Mouse (Mus musculus): ENCODE measurements around the gene Unc93b1. TPM values are rescaled to one million over a fixed set of nuclear protein-coding genes. Genes with fewer than 3 reads are reported as not detected.

The Unc93b1 gene
- 1 to 10 TPM; 3.2 to 4.5 (median 3.5) TPM for total RNA-seq (2022)

- peak in 1 of 2 experiments; percentile 64 for DNase-seq (ENCODE audit: low spot score in 2 of 2)
These were observed at the start of gene Unc93b1 for GRCm38 (mm10) chr19:3935032-3935895. Gene Unc93b1 (plus strand): TSS chr19:3935186.

GRCm38 (mm10) chr19:3889096-3889495 is 45.9 kb upstream of the Unc93b1 start:
- no peak for DNase-seq (ENCODE audit: low spot score in 2 of 2)

DNA sequence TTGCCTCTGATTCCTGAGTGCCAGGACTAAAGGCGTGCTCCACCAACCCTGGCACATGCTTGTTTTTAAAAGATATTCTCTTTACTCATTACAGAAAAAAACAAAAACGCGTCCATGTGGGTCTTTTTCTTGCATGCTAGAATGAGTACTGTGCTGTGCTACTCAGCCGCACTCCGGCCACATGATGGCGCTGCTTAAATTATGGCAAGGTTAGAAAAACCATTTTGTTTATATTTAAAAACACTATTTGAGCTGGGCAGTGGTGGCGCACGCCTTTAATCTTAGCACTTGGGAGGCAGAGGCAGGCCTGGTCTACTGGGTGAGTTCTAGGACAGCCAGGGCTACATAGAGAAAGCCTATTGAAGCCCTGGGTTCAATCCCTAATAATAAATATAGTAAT is 44.8 kb upstream of the Unc93b1 start:
- no peak for DNase-seq (ENCODE audit: low spot score in 2 of 2)

DNA sequence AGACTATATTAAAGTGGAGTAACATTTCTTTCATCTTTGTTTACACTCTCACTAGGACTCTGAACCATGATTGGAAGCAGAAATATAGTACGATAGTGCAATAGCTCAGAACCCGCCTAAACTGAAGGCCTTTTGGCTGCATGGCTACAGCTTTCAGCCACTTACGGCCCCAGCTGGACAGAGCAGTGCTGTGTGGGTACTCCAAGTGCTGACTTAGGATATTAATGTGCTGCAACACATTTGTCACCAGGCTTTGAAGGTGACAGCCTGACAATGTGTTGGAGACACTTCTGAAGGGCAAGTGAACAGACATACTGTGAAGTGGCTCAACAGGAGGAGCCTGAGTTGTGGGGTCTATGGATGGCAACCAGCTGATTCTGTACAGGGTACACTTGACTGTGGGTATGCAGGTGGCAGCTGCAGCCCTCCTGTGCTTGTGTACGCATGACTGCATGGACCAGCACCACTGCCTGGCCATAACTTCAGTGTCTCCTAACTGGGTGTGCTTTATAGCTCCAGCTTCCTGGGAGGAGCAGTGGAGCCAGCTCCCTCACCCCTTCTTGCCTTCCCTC is 41.4 kb upstream of the Unc93b1 start:
- DNase-seq (ENCODE audit: low spot score in 2 of 2), result no peak

- DNase-seq (ENCODE audit: low spot score in 2 of 2), result no peak
These were observed 40.7 kb upstream of the Unc93b1 start for GRCm38 (mm10) chr19:3894294-3894693.

DNA sequence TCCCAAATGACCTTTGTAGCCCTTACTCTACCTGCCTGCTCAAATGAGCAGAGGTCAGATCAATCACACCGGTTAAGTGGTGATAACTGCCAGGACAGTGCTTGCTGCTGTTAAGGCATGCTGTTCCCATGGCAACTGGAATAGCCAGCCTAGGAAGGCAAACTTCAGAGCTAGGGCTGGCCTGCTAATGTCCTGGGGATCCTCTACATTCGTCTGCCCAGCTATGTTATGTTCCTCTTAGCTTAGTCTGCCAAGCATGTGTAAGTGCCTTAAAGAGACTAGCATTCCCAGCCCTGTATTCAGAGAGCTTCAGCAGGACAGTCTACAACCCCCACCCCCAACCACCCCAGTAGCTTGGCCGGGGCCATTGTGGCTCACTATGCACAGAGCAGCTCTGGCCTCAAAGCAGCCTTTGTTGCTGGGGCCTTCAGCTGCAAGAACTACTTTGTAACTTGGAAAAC is 39.8 kb upstream of the Unc93b1 start:
- DNase-seq (ENCODE audit: low spot score in 2 of 2), result no peak

DNA sequence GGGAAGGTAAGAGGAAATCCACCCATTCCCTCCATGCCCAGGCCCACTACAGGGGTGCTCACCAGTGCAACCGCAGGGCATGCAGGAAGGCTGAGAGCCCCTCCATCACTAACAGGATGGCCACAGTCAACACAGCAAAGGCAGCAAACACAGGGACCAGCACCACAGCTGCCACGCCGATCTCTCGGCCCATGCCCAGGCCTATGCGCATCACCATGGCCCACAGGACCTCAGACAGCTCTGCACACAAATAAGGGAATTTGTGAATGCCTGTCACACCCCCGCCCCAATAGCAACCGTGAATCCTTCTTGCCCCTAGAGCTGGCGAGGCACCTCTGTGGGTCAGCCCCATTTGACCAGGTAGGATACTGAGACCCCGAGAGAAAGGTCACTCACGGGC is 38.8 kb upstream of the Unc93b1 start:
- no peak for DNase-seq (ENCODE audit: low spot score in 2 of 2)

GRCm38 (mm10) chr19:3897557-3897956 is 37.4 kb upstream of the Unc93b1 start:
- DNase-seq (ENCODE audit: low spot score in 2 of 2), result no peak

GRCm38 (mm10) chr19:3898952-3899351 is 36.0 kb upstream of the Unc93b1 start:
- no peak for DNase-seq (ENCODE audit: low spot score in 2 of 2)

GRCm38 (mm10) chr19:3899618-3900017 is 35.4 kb upstream of the Unc93b1 start:
- no peak for DNase-seq (ENCODE audit: low spot score in 2 of 2)

- DNase-seq (ENCODE audit: low spot score in 2 of 2), result no peak
These were observed 32.0 kb upstream of the Unc93b1 start for GRCm38 (mm10) chr19:3902966-3903365.

DNA sequence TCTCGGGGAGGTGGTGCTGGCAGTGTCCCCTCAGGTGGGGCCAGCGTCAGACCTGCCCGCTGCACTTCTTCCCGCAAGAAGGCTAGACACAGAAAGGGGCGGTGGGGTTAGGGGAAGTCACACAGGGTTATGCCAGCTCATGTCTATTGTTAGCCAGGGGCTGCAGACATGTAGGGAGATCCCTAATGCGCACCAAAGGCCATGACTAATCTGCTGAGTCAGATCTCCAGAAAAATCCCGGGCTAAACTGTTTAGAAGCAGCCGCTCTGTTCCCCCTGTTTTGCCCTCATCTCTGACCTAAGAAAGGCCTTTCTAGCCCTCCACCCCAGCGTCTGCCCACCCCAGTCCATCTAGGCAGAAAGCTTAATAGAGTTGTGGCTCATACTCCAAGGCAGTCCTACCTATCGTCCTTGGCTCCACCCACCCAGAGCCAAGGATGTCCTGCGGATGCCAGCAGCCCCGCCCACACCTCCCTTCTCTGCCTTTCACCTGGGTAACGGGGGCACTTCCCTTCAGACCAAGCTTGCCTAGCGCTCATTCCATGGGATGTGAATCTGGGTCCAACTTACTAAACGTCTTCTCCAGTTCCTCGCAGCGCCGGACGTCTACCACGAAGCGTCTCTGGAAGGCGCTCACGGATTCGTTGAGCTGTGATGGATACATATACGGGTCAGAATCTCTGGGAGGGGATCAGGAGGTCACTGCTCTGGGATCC is 31.2 kb upstream of the Unc93b1 start:
- DNase-seq (ENCODE audit: low spot score in 2 of 2), result no peak

DNA sequence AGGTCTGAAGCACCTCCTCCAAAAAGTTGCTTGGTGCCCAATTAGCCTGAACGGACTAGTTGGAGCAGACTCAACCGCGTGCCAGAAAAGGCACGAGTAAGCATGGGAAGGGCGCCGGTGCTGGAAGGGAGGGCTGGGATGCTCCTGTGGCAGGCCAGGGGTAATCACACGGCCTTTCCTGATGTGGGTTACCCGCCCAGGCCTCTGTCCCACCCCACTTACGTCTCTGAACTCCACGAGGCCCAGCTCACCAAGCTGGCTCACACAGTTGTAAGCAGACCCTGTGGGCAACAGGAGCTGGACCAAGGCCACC is 30.7 kb upstream of the Unc93b1 start:
- DNase-seq (ENCODE audit: low spot score in 2 of 2), result no peak

DNA sequence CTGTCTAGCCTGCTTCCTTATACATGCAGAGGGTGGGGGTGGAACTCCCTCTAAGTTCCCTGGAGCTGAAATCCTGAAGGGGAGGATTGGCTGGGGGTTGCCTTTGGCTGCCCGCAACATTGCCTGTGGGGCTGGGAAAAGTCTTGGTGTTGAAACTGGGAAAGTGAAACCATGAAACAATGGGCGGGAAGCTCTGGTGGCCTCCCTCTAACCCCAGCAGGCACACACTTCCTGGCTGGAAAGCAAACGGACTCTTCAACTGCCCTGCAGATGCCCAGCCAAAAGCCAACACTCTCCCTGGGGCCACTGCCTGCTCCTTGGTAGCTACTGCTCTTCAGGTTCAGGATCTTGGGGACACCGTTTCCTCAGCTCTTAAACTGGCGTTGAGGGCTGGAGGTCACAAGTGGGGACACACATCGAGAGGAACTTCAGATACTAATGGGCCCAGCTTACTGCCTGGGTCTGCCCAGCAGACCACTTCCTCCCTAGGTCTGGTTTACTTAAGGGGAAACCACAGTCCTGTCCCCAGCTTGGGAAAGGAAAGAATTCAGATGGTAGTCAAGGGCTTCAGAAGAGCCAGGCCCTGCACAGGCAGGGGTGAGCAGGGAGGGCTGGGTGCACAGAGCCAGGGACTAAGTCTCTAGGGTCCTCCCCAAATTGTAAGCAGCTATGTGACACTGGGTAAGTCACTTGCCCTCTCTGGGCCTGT is 29.6 kb upstream of the Unc93b1 start:
- no peak for DNase-seq (ENCODE audit: low spot score in 2 of 2)

GRCm38 (mm10) chr19:3906326-3906725 is 28.7 kb upstream of the Unc93b1 start:
- no peak for DNase-seq (ENCODE audit: low spot score in 2 of 2)

DNA sequence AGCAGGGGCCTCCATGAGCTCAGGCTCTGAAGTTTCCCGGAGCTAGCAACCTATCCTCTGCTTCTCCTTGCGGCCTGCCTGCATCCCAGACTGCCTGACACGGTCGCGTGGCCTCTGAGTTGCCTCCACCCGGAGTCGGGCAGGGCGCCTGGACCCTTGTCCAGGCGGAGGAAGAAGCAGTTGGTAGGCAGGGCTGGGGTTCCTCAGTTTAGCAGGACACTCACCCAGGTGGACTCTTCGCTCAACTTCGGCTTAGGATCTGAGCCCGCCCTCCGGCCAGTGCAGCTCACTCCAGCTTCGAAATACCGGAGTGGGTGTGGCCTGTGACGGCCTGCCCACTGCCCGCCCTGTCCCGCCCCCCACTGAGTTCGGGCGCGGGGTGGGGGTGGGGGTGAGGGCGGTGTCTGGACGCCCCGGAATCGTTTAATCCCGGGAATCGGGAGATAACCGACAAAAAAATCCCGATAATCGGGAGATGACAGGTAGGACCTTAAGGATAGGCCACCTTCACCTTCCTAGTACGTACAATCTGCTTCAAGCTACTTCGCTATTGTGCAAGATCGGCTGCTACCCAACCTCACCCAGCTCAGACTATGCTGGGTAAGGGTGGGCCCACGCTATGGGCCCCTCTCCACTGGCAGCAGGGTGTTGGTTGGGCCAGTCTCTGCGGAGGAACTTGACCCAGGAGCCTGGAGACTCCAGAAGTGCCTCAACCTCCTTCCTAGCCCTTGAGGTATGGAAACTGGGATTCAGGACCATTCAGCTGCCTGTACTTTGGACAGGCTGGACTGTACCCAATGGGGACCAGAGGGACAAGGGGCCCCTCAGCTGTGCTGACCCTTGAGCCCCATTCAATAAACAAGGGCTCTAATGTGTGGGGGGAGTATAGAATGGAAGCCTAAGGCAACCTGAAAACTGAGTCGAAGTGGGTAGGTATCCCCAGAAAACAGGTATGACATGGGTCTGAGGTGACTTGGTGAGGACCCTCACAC is 27.9 kb upstream of the Unc93b1 start, which contains the start of gene Tcirg1:
TSS of gene Tcirg1 (minus strand) at position 339 of the 992 bp plus-strand sequence.
- DNase-seq (ENCODE audit: low spot score in 2 of 2), result peak; percentile 63 to 72

GRCm38 (mm10) chr19:3907876-3908660 is 26.9 kb upstream of the Unc93b1 start:
- no peak for DNase-seq (ENCODE audit: low spot score in 2 of 2)

DNA sequence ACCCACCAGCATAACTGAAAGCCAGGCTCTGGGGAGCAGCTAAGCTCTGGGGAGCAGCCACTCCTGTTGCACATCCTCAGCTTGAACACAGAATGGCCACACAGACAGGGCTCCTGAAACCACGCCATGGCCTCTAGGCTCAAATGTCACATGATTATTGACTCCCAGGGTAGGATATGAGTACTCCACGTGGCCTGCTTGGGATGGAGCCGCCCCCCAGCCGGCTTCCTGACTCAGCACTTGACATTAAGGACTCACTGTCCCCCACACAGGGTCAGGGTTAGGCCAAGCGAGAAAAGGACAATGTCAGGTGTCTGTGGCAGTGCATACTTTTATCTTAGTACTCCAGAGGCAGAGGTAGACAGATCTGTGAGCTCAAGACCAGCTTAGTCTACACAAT is 24.8 kb upstream of the Unc93b1 start:
- no peak for DNase-seq (ENCODE audit: low spot score in 2 of 2)

DNA sequence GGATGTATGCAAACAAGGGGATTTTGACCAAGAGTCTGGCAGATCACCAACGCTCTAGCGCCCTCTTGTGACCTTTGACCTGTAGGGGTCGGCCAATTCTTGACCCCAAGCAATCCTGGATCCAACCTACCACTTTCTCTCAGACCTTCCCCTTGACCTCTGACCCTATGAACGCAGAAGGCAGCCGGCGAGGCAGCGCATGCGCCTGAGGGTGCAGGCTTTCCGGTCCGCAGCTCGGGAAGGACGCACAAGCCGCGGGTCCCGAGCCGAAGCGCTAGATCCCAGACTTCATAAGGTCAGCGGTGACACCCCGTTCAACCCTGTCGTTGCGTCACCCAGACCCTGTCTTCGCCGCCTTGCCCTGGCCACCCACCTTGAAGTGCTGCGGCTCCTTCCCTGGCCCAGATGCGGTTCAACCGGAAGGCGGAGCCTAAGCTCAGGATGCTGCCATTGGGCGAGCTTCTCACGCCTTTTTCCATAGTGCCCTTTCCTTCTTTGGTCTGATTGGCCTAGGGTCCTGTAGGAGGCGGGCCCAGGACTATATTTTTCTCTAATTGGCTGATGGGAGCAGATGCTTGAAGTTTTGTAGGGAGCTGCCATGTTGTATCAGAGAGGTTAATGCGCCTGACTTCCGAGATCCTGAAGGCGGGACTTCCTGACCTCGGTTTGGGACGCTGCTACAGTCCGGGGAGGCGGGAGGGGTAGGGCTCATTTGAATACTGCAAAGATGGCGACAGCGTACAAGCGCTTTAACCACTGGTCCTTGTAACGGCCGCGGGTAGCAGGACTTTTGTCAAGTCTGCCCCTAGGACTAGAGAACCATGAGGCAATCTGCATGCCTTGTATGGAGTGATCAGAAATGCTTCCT is 22.4 kb upstream of the Unc93b1 start, which contains the start of gene Ndufs8:
TSS of gene Ndufs8 (minus strand) at position 438 of the 868 bp plus-strand sequence.
- DNase-seq (ENCODE audit: low spot score in 2 of 2), result peak; percentile 86 to 91
